Mouse (Mus musculus) small intestine, adult 2 months (tissue): ENCODE results near the gene Plin2. TPM values are rescaled to one million over a fixed set of nuclear protein-coding genes. Genes with fewer than 3 reads are reported as not detected.
"Not testable (repeated sequence)": the region's sequence is repeated elsewhere in the genome, so short reads cannot be mapped to it uniquely, and the experiment has no call there.

Experiments
- H3K27ac ChIP-seq: fragments of 200-500 bp; 2 replicates; pipeline ENCODE4 v1.5.1; 2012; ENCODE audit warnings: low read depth, low read length, control low read depth, inconsistent platforms; ENCODE audit not compliant: insufficient read depth
- H3K27me3 ChIP-seq: fragments of 200-500 bp; 2 replicates; pipeline ENCODE4 v1.6.1; 2012; ENCODE audit warnings: mild to moderate bottlenecking, moderate library complexity, low read length, inconsistent platforms; ENCODE audit not compliant: control insufficient read depth, insufficient read depth
- H3K36me3 ChIP-seq: fragments of 200-500 bp; 2 replicates; pipeline ENCODE4 v1.6.1; 2012; ENCODE audit warnings: mild to moderate bottlenecking, low read length, control low read depth, inconsistent platforms; ENCODE audit not compliant: control insufficient read depth, insufficient read depth
- H3K4me1 ChIP-seq: fragments of 200-500 bp; 2 replicates; pipeline ENCODE4 v1.6.1; 2012; ENCODE audit warnings: low read length, inconsistent platforms, mixed read lengths; ENCODE audit not compliant: control insufficient read depth, insufficient read depth, insufficient read length
- H3K4me3 ChIP-seq: fragments of 200-500 bp; 2 replicates; pipeline ENCODE4 v1.5.1; 2012; ENCODE audit warnings: low read depth, mild to moderate bottlenecking, control low read depth, inconsistent platforms, low read length, moderate library complexity
- CTCF ChIP-seq: fragments of 200-500 bp; IDR thresholded peaks from 2 replicates; pipeline ENCODE4 v1.5.1; 2012; ENCODE audit warnings: low read depth, mild to moderate bottlenecking, control low read depth, inconsistent platforms, low read length, moderate library complexity, mixed read lengths; ENCODE audit not compliant: insufficient replicate concordance, insufficient read length; ENCODE audit errors: extremely low read depth
- POLR2A ChIP-seq: fragments of 200-500 bp; IDR thresholded peaks from 2 replicates; pipeline ENCODE4 v1.6.1; 2012; ENCODE audit warnings: low read depth, mild to moderate bottlenecking, control low read depth, inconsistent platforms, low read length, moderate library complexity
- WGBS: fragments of 180-500 bp; shearing (Covaris S2); methylation state at CpG from one replicate; pipeline ENCODE4 v1.1.7; 2018; 5-methylcytosine and 5-hydroxymethylcytosine counted together
- polyA plus RNA-seq: library from polyadenylated mRNA; depleted of rRNA; stranded (reverse); fragments of >200 nt; gene quantifications from 2 replicates; pipeline ENCODE4 v1.2.3, GENCODE M21; 2012; rRNA removed

Plin2 gene
- polyA plus RNA-seq, 1 experiment, result 119 TPM

DNA sequence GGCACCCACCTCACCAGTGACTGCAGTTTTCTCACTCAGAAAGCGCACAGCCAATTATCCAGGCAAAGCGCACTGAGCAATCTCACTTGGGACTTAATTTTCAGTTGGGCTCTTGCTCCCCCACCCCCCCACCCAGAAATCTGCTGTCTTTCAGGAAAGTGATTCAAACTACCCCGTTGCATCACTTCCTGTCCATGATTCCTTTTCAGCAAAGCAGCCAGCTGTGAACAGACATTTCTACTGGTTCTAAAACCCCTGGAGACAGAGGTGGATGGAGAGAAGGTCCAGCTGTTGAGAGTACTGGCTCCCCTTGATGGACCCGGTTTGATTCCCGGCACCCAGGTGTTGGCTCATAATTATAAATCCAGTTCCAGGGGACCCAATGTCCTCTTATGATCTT lies 44.4 kb downstream of the Plin2 start:
- TF ChIP-seq CTCF, result no peak
- TF ChIP-seq POLR2A, result no peak
- no peaks in the 10 kb centered on the region for H3K36me3 ChIP-seq
- no peak overlapping the region for H3K4me3 ChIP-seq
- H3K4me1 ChIP-seq, result peaks cover 8% of the 10 kb centered on the region; the same call in 1 of the 2 replicates
- H3K27me3 ChIP-seq, result no peaks in the 10 kb centered on the region
- WGBS, result 88% methylated on average over 5 of the region's 5 CpGs
- no peak overlapping the region for H3K27ac ChIP-seq

DNA sequence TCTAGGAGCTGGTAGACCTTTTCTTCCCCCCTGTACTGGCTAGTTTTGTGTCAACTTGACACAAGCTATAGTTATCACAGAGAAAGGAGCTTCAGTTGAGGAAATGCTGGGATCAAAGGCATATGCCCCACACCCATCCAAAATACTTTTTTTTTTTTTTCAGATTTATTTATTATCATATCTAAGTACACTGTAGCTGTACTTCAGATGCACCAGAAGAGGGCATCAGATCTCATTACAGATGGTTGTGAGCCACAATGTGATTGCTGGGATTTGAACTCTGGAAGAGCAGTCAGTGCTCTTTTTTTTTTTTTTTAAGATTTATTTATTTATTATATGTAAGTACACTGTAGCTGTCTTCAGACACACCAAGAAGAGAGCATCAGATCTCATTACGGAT lies 47.3 kb downstream of the Plin2 start:
- 89% methylated on average over 1 of the region's 1 CpGs for WGBS
- not testable (repeated sequence) for H3K36me3 ChIP-seq, H3K27ac ChIP-seq, H3K4me3 ChIP-seq, H3K27me3 ChIP-seq, H3K4me1 ChIP-seq

DNA sequence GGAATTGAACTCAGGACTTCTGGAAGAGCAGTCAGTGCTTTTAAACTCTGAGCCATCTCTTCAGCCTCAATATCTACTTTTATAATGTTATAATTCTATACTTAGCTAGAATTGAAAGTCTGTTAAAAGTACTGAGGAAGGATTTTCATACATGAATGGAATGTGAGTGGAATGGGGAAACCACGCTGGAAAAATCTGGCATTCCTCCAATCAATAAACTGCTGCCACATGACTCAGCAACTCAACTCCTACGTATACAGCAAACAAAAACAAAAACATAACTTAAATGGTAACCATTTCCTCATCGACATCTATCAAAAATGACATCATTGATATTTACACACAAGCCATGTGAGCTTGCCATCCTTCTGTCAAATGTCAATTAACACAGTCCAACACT lies 47.7 kb downstream of the Plin2 start:
- no peak overlapping the region for H3K27ac ChIP-seq
- no peaks in the 10 kb centered on the region for H3K36me3 ChIP-seq
- peaks cover 8% of the 10 kb centered on the region; the same call in 1 of the 2 replicates for H3K4me1 ChIP-seq
- TF ChIP-seq CTCF (no peak), POLR2A (no peak)
- H3K27me3 ChIP-seq, result no peaks in the 10 kb centered on the region
- H3K4me3 ChIP-seq, result no peak overlapping the region
- 42% methylated on average over 3 of the region's 3 CpGs for WGBS

GRCm38 (mm10) chr4:86620506-86620905 lies 49.4 kb downstream of the Plin2 start:
- H3K4me3 ChIP-seq, result no peak overlapping the region
- H3K27ac ChIP-seq, result no peak overlapping the region
- TF ChIP-seq CTCF (no peak), POLR2A (no peak)
- H3K4me1 ChIP-seq, result no peaks in the 10 kb centered on the region
- H3K36me3 ChIP-seq, result no peaks in the 10 kb centered on the region
- no peaks in the 10 kb centered on the region for H3K27me3 ChIP-seq
- 74% methylated on average over 2 of the region's 2 CpGs for WGBS

DNA sequence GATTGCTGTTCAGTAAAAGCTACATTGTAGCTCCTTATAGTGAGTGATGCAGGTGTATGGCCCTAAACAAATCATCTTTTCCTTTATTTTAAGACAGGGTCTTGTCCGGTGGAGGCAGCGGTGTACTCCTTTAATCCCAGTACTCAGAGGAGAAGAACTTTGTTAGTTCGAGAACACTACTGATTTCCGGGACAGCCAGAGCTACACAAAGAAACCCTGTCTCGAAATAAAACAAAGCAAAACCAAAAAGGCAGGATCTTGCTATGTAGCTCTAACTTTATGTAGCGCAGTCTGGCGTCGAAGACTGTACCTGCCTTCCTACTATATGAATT lies 57.6 kb downstream of the Plin2 start:
- H3K27ac ChIP-seq, result peak overlapping the region; percentile 69
- H3K4me1 ChIP-seq, result peaks cover 2% of the 10 kb centered on the region; the same call in 1 of the 2 replicates
- 29% methylated on average over 8 of the region's 8 CpGs for WGBS
- 0 out of 2 replicates have a peak overlapping the region, but pooled peaks have one; percentile 7 for H3K4me3 ChIP-seq
- H3K36me3 ChIP-seq, result no peaks in the 10 kb centered on the region
- no peak for TF ChIP-seq POLR2A
- TF ChIP-seq CTCF, result no peak
- H3K27me3 ChIP-seq, result no peaks in the 10 kb centered on the region

DNA sequence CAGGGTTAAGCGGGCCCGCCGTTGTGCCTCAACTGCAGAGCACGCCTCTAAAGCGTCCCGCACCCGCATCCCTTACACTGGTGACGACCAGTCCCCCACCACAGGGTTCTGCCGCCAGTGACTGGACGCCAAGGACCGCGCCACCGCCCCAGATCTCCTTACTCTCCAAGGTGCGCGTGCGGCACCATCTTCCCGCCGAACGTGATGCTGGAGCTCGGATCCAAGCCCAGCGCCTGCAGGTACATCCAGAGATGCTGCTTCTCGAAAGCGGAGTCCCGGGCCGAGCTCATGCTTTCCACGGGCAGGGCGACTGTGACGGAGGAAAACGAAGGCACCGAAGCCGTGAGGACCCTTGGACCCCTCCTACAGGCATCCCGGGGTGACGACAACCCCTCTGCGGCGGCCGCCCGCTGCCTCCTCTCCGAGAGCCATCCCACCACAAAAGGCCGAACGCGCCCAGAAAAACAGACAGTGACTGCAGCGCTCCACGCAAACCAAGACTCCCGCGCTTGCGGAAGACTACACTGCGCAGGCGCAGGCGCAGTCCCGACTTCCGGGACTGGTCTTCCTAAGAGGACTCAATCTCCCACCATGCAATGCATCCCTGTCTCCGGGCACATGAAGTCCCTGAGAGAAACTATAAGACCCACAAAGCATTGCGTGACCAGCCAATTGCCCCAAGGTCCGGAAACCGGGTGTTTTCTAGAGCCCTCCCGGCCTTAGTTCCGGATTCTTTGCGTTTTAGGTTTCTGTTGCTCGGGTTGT lies 58.2 kb downstream of the Plin2 start, which contains the start of gene Haus6:
Gene Haus6 (minus strand): TSS at position 532 of the 765 bp plus-strand sequence.
- H3K27me3 ChIP-seq, result no peaks in the 10 kb centered on the region
- no peaks in the 10 kb centered on the region for H3K36me3 ChIP-seq
- peak within 1 kb of the TSS; percentile 96 for H3K4me3 ChIP-seq
- peak within 1 kb of the TSS; percentile 69 for H3K27ac ChIP-seq
- H3K4me1 ChIP-seq, result peaks cover 2% of the 10 kb centered on the region; the same call in 1 of the 2 replicates
- TF ChIP-seq CTCF (no peak), POLR2A (0 out of 2 replicates have a peak, but pooled peaks have one; percentile 34)
- under 1% methylated on average over 59 of the region's 59 CpGs for WGBS

Other genes starting within 250 kb of the Plin2 start
- gene Saxo1, start 111.7 kb downstream of the Plin2 start, polyA plus RNA-seq, result not detected in 2 replicates
- gene Rraga, start 94.4 kb downstream of the Plin2 start, polyA plus RNA-seq, result 13.2 and 22.1 TPM in 2 replicates
- 1.3 and 3.4 TPM in 2 replicates for gene Haus6, start 58.0 kb downstream of the Plin2 start, polyA plus RNA-seq
- gene Dennd4c, start 78.5 kb upstream of the Plin2 start, polyA plus RNA-seq, result 2.4 and 4.4 TPM in 2 replicates
- gene Rps6, start 187.4 kb upstream of the Plin2 start, polyA plus RNA-seq, result 151 and 167 TPM in 2 replicates
- 2.8 and 8.8 TPM in 2 replicates for gene Acer2, start 204.3 kb upstream of the Plin2 start, polyA plus RNA-seq